Mouse (Mus musculus) stomach, postnatal 0 days (tissue): ENCODE data around the gene Hrc.

ENCODE experiments used
- CTCF ChIP-seq: IDR thresholded peaks from 2 replicates; pipeline ENCODE4 v1.5.1; 2016; ENCODE audit warnings: antibody characterized with exemption, low read depth, mild to moderate bottlenecking, moderate library complexity
- EP300 ChIP-seq: optimal IDR thresholded peaks from 2 replicates; pipeline ENCODE3; 2016; ENCODE audit warnings: antibody characterized with exemption

- TF ChIP-seq CTCF (no peak), EP300 (no peak)
Observed at GRCm38 (mm10) chr7:45296626-45297025, 38.5 kb upstream of the Hrc start.
